Mouse (Mus musculus): Measurements from ENCODE around the gene Vmn1r66.
"Not testable (repeated sequence)": the region's sequence is repeated elsewhere in the genome, so short reads cannot be mapped to it uniquely, and the experiment has no call there.

The Vmn1r66 gene

DNA sequence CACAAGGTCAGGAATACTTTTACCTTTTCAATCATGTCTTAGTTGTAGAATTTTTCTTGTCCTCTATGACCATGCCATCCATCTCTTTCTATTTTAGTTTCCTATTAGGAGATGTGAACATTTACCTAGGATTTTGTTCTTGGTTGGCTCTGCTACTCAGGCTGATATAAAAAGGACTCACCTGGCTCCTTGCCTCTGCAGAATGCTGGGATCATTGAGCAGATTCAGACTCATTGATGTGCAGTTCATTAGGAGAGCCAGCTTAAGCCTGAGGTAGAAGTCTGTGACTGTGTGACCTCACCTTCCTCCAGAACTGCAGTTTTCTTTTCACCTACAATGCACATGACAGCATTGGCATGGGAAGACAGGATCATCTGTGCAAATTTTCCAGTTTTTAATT, at the start of gene Vmn1r66:
Gene Vmn1r66, minus strand, starts transcription at position 101 of the 400 bp plus-strand sequence.
- DNase-seq (ENCODE audit: low spot score in 2 of 2), result no peak

GRCm38 (mm10) chr7:10325462-10325861, 47.7 kb upstream of the Vmn1r66 start:
- not testable (repeated sequence) for DNase-seq (ENCODE audit: low spot score in 2 of 2)

GRCm38 (mm10) chr7:10252075-10252474, 25.7 kb downstream of the Vmn1r66 start:
- no peak for DNase-seq (ENCODE audit: low spot score in 2 of 2)

- no peak for DNase-seq (ENCODE audit: low spot score in 2 of 2)
Measured at GRCm38 (mm10) chr7:10249146-10249545, 28.7 kb downstream of the Vmn1r66 start.
